Comparison of ENCODE assay signal across 19 mouse cellular contexts in the genomic region with DNA sequence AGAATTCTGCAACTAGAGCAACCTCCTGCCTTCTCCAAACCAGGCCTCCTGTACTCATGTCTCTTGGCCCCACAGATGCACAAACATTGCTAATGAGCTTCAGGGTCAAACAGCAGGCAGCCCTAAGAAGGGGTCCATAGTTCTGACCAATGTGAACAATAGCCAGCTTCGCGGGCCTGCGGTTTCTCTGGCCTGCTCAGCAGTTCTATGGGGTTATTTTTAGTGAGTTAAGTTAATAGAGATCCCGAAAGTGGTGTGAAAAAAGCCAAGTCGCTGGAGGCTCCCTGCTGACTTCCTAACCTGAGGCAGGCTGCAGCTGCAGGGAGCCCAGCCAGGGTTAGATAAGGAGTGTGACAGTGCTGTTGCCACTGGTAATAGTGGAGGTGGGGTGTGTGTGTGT.
A peak's percentile ranks its signal among the peaks of the same experiment; 100 is the strongest.
DNase-seq lines count a peak whose midpoint lies in the region.
"Had no signal": no experiment of that assay in that cellular context is flagged by ENCODE, and none has a peak within 500 bp of the region (broad histone marks: within the 10 kb centered on the region; RNA-seq: fewer than 3 reads in every experiment).

No protein-coding gene starts in this region.

- no peaks in the 10 kb centered on the region for H3K36me3 ChIP-seq in heart, embryonic 10.5 days
- H3K36me3 ChIP-seq: embryonic facial prominence, embryonic 15.5 days; forebrain, embryonic 15.5 days; intestine, embryonic 15.5 days had no signal

- H3K27ac ChIP-seq in heart, embryonic 10.5 days, result no peak overlapping the region
- H3K27ac ChIP-seq: embryonic facial prominence, embryonic 15.5 days; forebrain, embryonic 15.5 days; hindbrain, embryonic 14.5 days; intestine, embryonic 15.5 days had no signal

- peaks cover 6% of the 10 kb centered on the region; the same call in 1 of the 2 replicates for H3K4me1 ChIP-seq in heart, embryonic 10.5 days
- H3K4me1 ChIP-seq: embryonic facial prominence, embryonic 15.5 days; intestine, embryonic 15.5 days had no signal

- H3K4me3 ChIP-seq in heart, embryonic 10.5 days, result no peak overlapping the region
- H3K4me3 ChIP-seq: embryonic facial prominence, embryonic 15.5 days; erythroblast, embryonic 14.5 days; forebrain, embryonic 15.5 days; intestine, embryonic 15.5 days had no signal

- DNase-seq in heart, embryonic 10.5 days (ENCODE audit: low spot score), result peak; percentile 66
- DNase-seq in heart, adult 9 months (ENCODE audit: low spot score in 2 of 2), result no peak
- peak; percentile 12 for DNase-seq in Muller cell, postnatal 12 days (ENCODE audit: inconsistent ontology term)
- peak; percentile 61 for DNase-seq in R1 (ENCODE audit: low read depth, low spot score)
- DNase-seq in forelimb bud, embryonic 11.5 days (ENCODE audit: low read depth, low spot score), result peak; percentile 9
- no peak for DNase-seq in adrenal gland, postnatal 36 days
- no peak for DNase-seq in ovary, postnatal 14 days (ENCODE audit: low spot score)
- DNase-seq: adrenal gland, postnatal 14 days; cerebellum, adult 11 months; cerebellum, adult 8-10 months; cerebellum, postnatal 14 days; gastrocnemius, postnatal 10 days; heart, postnatal 4 days; kidney, adult 18-20 months had no signal

- WGBS in heart, embryonic 10.5 days, result 9% methylated on average over 5 of the region's 5 CpGs

- no peaks in the 10 kb centered on the region for H3K9me3 ChIP-seq in heart, embryonic 10.5 days
- H3K9me3 ChIP-seq: embryonic facial prominence, embryonic 15.5 days; forebrain, embryonic 15.5 days; intestine, embryonic 15.5 days had no signal

- no peaks in the 10 kb centered on the region for H3K27me3 ChIP-seq in heart, embryonic 10.5 days (ENCODE audit: insufficient read depth, poor library complexity, severe bottlenecking)
- H3K27me3 ChIP-seq: embryonic facial prominence, embryonic 15.5 days; forebrain, embryonic 15.5 days; intestine, embryonic 15.5 days had no signal

Comparison
In these comparisons a context has a peak if more than half of its experiments do, and no peak if none do; other contexts are left out.
1. DNase-seq: peak in heart, embryonic 10.5 days (single experiment), Muller cell, postnatal 12 days (single experiment), R1 (single experiment) and forelimb bud, embryonic 11.5 days (single experiment); none in heart, adult 9 months (0 of 2), adrenal gland, postnatal 36 days (0 of 2) and ovary, postnatal 14 days (single experiment).